Mouse (Mus musculus): Measurements from ENCODE around the gene Ccdc146. TPM values are rescaled to one million over a fixed set of nuclear protein-coding genes. Genes with fewer than 3 reads are reported as not detected.
"Not testable (repeated sequence)": the region's sequence is repeated elsewhere in the genome, so short reads cannot be mapped to it uniquely, and the experiment has no call there.

The Ccdc146 gene
- polyA plus RNA-seq, 1 experiment from 2014 or later = not detected

DNA sequence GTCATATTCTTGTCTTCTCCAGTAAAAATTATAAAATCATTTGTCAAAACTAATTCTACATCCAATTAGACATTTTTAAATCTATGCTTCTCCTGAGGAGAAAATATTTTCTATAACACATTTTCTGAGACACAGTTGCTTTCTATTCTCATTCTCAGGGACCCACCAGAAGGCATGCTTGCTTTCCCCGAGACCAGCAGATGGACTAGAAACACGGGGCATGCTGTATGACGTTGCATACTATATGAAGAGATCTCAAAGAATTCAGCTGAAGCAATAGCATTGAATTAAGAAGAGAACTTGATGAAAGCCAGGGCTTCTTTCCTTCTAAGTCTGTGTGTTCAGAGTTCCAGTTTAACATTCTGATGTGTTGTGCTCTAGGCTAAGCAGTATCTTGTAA, 109.8 kb downstream of the Ccdc146 start:
- H3K4me3 ChIP-seq = no peak overlapping the region
- no peak overlapping the region for H3K4me2 ChIP-seq
- 85% methylated on average over 3 of the region's 3 CpGs for WGBS
- no peaks in the 10 kb centered on the region for H3K27me3 ChIP-seq
- no peaks in the 10 kb centered on the region for H3K9me3 ChIP-seq
- no peak overlapping the region for H3K9ac ChIP-seq
- H3K4me1 ChIP-seq = no peaks in the 10 kb centered on the region
- no peaks in the 10 kb centered on the region for H3K36me3 ChIP-seq
- ATAC-seq (ENCODE audit: insufficient number of reproducible peaks, insufficient read depth, low FRiP score, low TSS enrichment, low read depth) = no peak
- no peak overlapping the region for H3K27ac ChIP-seq

DNA sequence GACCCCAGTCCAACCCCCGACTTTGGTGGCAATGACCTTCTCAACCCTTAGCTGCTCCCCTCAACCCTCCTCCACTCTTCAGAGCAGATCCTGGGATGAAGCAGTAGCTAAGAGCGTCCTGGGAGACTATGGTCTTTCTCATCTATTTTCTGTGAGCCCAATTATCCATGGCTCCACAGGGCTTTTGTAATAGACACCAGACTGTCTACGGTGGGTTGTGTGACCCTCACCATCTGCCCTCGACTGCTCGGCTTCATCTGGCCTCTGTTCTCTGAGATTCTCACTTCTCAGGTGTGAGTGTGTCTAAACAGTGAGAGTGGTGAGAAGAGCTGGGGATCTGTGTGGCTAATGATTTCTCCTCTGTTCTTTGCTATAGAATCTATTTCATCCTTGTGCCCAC, 117.3 kb downstream of the Ccdc146 start:
- WGBS = 61% methylated on average over 5 of the region's 5 CpGs
- ATAC-seq (ENCODE audit: insufficient number of reproducible peaks, insufficient read depth, low FRiP score, low TSS enrichment, low read depth) = no peak

DNA sequence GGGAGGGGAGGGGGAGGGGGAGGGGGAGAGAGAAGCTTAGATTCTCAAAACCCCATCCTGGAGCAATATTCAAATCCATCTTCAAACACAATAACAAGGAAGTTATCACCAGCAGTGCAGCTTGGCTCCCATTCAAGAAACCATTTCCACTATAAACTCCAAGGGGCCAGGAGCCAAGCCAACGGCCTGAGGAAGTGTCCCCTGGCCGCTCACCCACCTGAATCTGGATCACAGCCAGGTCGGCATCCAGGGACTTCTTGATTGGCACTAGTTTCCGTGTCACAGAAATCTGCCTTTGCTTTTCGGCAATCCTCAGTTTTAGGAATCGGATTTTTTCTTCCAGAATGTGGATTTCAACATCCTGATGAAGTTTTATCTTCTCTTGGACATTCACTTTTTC, 123.5 kb downstream of the Ccdc146 start:
- ATAC-seq (ENCODE audit: insufficient number of reproducible peaks, insufficient read depth, low FRiP score, low TSS enrichment, low read depth) = no peak
- H3K36me3 ChIP-seq = no peaks in the 10 kb centered on the region

More for the DNA sequence above, 117.3 kb downstream of the Ccdc146 start:
- Histone ChIP-seq H3K4me1 (no peaks in the 10 kb centered on the region), H3K9me3 (no peaks in the 10 kb centered on the region), H3K4me3 (no peak overlapping the region), H3K9ac (no peak overlapping the region), H3K27ac (no peak overlapping the region), H3K36me3 (no peaks in the 10 kb centered on the region), H3K4me2 (no peak overlapping the region), H3K27me3 (no peaks in the 10 kb centered on the region)

DNA sequence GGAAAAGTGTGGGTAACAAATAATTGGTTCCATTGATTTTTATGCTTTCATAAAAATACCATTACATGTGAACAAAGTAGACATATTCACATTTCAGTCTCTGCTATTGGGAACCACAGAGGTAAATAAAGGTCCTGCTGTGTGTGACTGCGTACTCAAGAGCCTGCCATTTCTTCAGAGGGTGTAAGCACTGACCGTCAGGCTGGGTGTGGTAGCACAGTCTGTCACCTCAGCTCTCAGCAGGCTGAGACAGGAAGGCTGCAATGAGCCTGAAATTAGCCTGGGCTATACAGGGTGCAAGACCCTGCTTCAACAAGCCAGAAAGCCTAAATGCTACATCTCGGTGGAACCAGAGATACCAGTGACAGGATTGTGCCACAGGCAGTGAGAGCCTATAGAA, 124.4 kb downstream of the Ccdc146 start:
- 87% methylated on average over 3 of the region's 3 CpGs for WGBS
- no peak overlapping the region for H3K27ac ChIP-seq
- no peak for ATAC-seq (ENCODE audit: insufficient number of reproducible peaks, insufficient read depth, low FRiP score, low TSS enrichment, low read depth)

More for the DNA sequence above, 123.5 kb downstream of the Ccdc146 start:
- Histone ChIP-seq H3K9ac (no peak overlapping the region), H3K4me2 (no peak overlapping the region), H3K27ac (no peak overlapping the region), H3K27me3 (no peaks in the 10 kb centered on the region), H3K9me3 (no peaks in the 10 kb centered on the region), H3K4me3 (no peak overlapping the region), H3K4me1 (no peaks in the 10 kb centered on the region)
- 66% methylated on average over 6 of the region's 6 CpGs for WGBS

DNA sequence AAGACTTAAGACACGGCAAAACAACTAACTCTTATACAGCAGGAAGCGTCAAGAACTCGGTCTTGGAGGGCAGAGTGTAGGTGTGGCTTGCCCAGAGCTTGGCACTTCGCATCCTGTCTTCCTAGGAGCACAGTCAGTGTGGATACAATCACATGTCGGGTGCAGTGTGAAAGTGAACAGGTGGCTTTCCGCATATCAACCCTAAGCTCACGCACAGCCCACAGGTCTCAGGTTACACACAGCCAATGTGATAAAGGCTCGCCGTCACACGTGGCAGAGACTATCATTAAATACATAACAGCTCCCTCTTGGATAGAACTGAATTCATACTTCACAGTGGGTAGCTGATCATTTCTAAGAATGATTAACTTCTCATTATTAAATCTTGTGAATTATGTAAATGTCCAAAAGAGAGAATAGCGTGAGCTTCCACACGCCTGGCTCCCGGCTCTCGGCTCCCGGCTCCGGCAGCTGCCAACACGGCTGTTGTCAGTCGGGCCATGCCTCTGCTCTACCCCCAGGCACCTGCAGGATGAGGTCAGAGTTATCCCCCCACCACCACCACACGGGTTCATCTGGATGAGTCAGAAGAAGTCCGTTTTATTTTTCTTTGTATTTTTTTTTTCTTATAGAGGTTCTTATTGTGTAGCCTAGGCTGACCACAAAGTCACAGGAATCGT, 125.3 kb downstream of the Ccdc146 start:
- Histone ChIP-seq H3K9me3 (no peaks in the 10 kb centered on the region), H3K27me3 (no peaks in the 10 kb centered on the region), H3K9ac (no peak overlapping the region), H3K4me3 (no peak overlapping the region), H3K36me3 (no peaks in the 10 kb centered on the region), H3K27ac (no peak overlapping the region), H3K4me2 (no peak overlapping the region), H3K4me1 (no peaks in the 10 kb centered on the region)
- ATAC-seq (ENCODE audit: insufficient number of reproducible peaks, insufficient read depth, low FRiP score, low TSS enrichment, low read depth) = 0 out of 2 replicates have a peak, but pooled peaks have one; percentile 52
- 69% methylated on average over 21 of the region's 21 CpGs for WGBS

More for the DNA sequence above, 124.4 kb downstream of the Ccdc146 start:
- Histone ChIP-seq H3K36me3 (no peaks in the 10 kb centered on the region), H3K4me3 (no peak overlapping the region), H3K9me3 (no peaks in the 10 kb centered on the region), H3K4me2 (no peak overlapping the region), H3K27me3 (no peaks in the 10 kb centered on the region), H3K9ac (no peak overlapping the region), H3K4me1 (no peaks in the 10 kb centered on the region)

DNA sequence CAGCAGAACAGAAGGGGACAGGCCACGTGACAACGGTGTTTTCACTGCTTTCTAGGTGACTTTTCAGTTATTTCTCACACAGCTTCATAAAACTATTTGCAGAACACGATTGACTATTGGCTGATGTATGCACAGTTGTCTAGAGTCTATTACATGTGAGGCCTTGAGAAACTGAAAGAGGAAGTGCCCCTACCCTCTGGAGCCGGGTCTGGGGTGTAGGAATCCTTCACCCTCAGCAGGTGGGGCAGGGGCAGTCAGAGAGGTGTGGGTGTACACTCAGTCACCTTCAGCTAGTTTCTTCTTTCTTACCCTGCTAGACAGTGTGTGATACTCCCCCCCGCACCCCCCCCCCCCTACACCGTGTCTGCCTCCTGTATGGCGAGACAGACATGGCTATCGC, 128.8 kb downstream of the Ccdc146 start:
- no peak overlapping the region for H3K4me3 ChIP-seq
- ATAC-seq (ENCODE audit: insufficient number of reproducible peaks, insufficient read depth, low FRiP score, low TSS enrichment, low read depth) = no peak

DNA sequence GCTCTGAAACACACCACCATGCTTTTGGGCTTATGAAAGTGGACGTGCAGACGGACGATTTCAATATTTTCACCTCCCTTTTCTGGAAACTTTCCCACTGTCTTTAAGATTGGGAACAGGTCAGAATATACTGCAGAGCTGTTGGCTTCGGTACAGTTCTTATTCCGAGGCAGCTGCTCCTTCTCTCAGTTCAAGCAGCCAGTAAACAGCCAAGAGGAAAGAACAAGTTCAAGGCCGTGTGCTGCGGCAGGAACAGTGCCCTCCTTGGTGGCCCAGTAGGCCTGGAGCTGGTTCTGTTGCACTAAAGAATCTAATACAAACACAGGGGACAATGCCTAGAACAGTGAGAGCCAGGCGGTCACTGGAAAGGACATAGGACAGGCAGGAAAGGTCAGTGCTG, 133.9 kb downstream of the Ccdc146 start:
- no peak overlapping the region for H3K4me2 ChIP-seq
- H3K36me3 ChIP-seq = no peaks in the 10 kb centered on the region
- 89% methylated on average over 8 of the region's 8 CpGs for WGBS
- no peak overlapping the region for H3K9ac ChIP-seq
- no peaks in the 10 kb centered on the region for H3K4me1 ChIP-seq
- no peak for ATAC-seq (ENCODE audit: insufficient number of reproducible peaks, insufficient read depth, low FRiP score, low TSS enrichment, low read depth)
- no peaks in the 10 kb centered on the region for H3K27me3 ChIP-seq
- no peak overlapping the region for H3K4me3 ChIP-seq
- H3K27ac ChIP-seq = no peak overlapping the region
- H3K9me3 ChIP-seq = no peaks in the 10 kb centered on the region

More for the DNA sequence above, 128.8 kb downstream of the Ccdc146 start:
- Histone ChIP-seq H3K27ac (no peak overlapping the region), H3K4me1 (no peaks in the 10 kb centered on the region), H3K9ac (no peak overlapping the region), H3K9me3 (no peaks in the 10 kb centered on the region), H3K27me3 (no peaks in the 10 kb centered on the region), H3K36me3 (no peaks in the 10 kb centered on the region), H3K4me2 (no peak overlapping the region)
- 90% methylated on average over 8 of the region's 8 CpGs for WGBS

DNA sequence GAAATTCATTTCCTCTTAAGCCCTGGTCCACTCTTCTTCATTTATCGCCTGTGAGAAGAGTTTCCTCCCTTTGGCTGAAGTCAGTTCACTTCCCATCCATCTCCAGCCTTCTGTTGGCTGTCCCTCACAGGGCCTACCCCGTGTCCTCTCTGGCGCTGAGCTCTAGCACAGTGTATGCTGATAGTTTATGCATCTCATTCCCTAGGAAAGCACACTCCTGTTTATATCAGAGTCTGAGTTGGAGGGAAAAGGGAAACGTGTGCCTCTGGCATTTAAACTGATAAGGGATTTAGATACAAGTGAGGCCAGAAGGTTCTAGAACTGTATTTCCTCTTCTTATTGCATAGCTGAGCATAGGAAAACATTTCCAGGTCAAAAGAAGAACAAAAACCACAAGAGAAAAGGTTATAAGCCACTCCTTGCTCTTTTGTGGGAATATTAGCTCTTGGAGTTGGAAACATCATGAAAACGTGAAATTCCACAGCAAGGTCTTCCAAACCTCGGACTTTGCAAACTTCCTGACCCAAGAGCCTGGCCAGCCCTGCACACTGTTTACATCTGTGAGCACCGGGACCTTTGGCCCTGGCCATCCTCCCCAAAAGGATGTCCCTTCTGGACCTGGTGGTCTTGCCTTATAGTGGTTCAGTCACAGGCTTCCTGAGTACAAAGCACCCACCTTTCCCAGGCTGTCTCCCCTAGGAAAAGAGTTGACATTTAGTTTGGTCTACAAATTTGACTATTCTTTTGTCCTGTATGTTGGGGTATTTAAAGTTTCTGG, 135.6 kb downstream of the Ccdc146 start:
- ATAC-seq (ENCODE audit: insufficient number of reproducible peaks, insufficient read depth, low FRiP score, low TSS enrichment, low read depth) = no peak
- 81% methylated on average over 7 of the region's 7 CpGs for WGBS
- Histone ChIP-seq H3K9me3 (no peaks in the 10 kb centered on the region), H3K4me1 (no peaks in the 10 kb centered on the region), H3K4me2 (no peak overlapping the region), H3K4me3 (no peak overlapping the region), H3K27ac (no peak overlapping the region), H3K9ac (no peak overlapping the region), H3K27me3 (no peaks in the 10 kb centered on the region), H3K36me3 (no peaks in the 10 kb centered on the region)

DNA sequence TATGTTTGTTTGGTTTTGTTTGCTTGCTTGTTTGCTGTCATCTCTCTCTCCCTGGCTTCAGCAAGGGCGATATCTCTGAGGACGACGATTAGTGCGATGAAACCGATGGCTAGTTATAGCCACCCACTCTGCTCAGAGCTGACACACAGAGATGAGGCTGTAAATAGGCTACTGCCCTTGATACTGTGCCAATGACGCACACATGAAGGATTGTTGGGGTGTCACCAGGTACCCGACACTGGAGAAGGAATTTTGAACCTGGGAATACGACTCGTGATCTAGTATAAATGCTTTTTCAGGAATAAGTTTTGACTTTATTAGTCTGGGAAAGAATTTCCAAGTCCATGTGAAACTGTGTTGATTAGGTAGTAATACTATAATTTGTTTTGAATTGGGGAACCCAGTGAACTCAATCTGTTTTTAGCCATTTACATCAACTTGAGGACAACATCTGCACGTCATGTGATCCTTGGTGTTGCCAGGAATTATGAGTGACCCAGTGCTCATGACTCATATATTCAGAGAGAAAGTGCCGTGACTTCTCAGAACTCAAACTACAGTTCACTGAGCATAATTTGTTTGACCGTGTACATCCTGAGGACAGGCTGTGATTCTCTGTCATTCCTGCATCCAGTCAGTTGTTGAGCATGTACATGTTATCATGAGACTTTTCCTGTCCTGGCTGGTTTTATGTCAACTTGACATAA, 141.0 kb downstream of the Ccdc146 start:
- Histone ChIP-seq H3K4me2 (no peak overlapping the region), H3K9me3 (no peaks in the 10 kb centered on the region), H3K27me3 (no peaks in the 10 kb centered on the region), H3K27ac (no peak overlapping the region), H3K4me3 (no peak overlapping the region), H3K36me3 (no peaks in the 10 kb centered on the region), H3K9ac (no peak overlapping the region), H3K4me1 (no peaks in the 10 kb centered on the region)
- ATAC-seq (ENCODE audit: insufficient number of reproducible peaks, insufficient read depth, low FRiP score, low TSS enrichment, low read depth) = no peak
- WGBS = 89% methylated on average over 12 of the region's 12 CpGs

DNA sequence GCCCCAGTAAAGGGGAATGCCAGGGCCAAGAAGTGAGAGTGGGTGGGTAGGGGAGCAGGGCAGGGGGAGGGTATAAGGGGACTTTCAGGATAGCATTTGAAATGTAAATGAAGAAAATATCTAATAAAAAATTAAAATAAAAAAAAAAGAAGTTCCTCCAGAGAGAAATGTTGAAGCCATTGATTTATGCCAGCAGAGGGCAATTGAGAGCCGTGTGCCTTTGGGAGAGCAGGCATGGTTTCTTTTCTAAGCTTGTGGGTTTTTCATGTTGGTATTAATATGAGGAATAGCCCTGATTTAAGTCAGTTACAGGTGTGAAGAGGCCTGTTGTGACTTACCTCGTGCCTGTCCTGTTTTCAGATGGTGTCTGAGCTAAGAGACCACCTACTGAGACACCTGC, 146.8 kb downstream of the Ccdc146 start:
- not testable (repeated sequence) for H3K27me3 ChIP-seq; H3K4me2 ChIP-seq; H3K27ac ChIP-seq; H3K9ac ChIP-seq; H3K9me3 ChIP-seq; H3K4me3 ChIP-seq; ATAC-seq (ENCODE audit: insufficient number of reproducible peaks, insufficient read depth, low FRiP score, low TSS enrichment, low read depth); H3K4me1 ChIP-seq; H3K36me3 ChIP-seq
- WGBS = 43% methylated on average over 2 of the region's 2 CpGs

DNA sequence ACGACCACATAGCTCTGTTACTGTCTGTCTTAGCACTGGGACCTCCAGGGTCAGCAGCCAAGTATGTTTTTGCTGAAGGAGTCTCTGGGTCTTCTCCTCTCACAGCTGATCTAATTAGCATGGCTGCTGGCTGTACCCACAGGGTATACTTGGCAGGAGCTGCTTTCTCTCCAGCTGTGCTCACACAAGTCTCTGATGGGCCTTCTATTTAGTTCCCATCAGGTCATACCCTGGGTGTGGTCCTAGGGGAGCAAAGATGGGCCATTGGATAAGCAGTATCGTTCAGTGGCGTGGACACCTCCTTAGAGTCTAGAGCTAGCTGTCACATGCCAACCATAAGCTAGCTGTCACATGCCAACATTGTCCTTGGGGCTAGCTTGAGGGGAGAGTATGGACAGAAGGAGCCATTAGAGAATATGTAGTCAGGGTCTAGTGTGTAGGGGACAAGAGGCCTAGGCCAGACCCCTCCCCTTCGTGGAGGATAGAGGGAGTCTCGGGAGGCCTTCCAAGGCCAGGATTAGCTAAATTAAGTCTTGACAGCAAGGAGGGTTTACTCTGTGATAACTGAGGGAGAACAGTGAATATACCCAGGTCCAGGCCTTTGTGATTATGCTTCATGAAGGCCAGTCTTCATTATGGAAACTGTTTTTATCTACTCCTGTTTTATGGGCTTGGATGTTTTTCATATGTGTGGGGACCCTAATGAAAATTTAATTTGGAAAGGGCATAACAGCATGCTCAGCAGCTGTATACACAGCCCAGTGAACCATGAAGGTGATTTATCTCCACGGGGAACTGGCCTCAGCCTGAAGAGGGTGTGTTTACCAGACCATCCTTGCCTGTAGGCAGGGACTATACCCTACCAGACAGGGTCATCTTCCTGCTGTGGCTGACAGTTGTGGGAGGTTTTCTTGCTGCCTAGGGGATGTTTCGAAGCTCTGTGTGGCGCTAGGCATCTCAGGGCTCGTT, 152.8 kb downstream of the Ccdc146 start:
- Histone ChIP-seq H3K4me2 (no peak overlapping the region), H3K36me3 (no peaks in the 10 kb centered on the region), H3K9ac (no peak overlapping the region), H3K4me3 (no peak overlapping the region), H3K27ac (no peak overlapping the region), H3K4me1 (peaks cover 6% of the 10 kb centered on the region; the same call in 1 of the 2 replicates), H3K9me3 (no peaks in the 10 kb centered on the region), H3K27me3 (no peaks in the 10 kb centered on the region)
- no peak for ATAC-seq (ENCODE audit: insufficient number of reproducible peaks, insufficient read depth, low FRiP score, low TSS enrichment, low read depth)
- 55% methylated on average over 9 of the region's 9 CpGs for WGBS

Measured in embryonic facial prominence, embryonic 13.5 days (tissue).